Mouse (Mus musculus) frontal cortex, adult (tissue): ENCODE results near the gene Trim24.

Experiments
- ATAC-seq: cut with Nextera tagmentation; 2 replicates; pipeline ENCODE4 v1.9.2; 2017; ENCODE audit warnings: mild to moderate bottlenecking, moderate library complexity, mixed read lengths; ENCODE audit not compliant: low TSS enrichment

The Trim24 gene

GRCm38 (mm10) chr6:37863961-37864730 lies 6.5 kb upstream of the Trim24 start:
- no peak for ATAC-seq

- peak; percentile 50 for ATAC-seq
These were observed 683 bp downstream of the Trim24 start for GRCm38 (mm10) chr6:37871137-37871851.

- no peak for ATAC-seq
These were observed 2.2 kb downstream of the Trim24 start for GRCm38 (mm10) chr6:37872861-37873260.

GRCm38 (mm10) chr6:37873731-37874130 lies 3.1 kb downstream of the Trim24 start:
- no peak for ATAC-seq

GRCm38 (mm10) chr6:37878206-37878605 lies 7.6 kb downstream of the Trim24 start:
- no peak for ATAC-seq

- no peak for ATAC-seq
These were observed 10.0 kb downstream of the Trim24 start for GRCm38 (mm10) chr6:37880586-37880985.

- no peak for ATAC-seq
These were observed 23.0 kb downstream of the Trim24 start for GRCm38 (mm10) chr6:37893586-37893985.

- peak; percentile 59 for ATAC-seq
These were observed 25.2 kb downstream of the Trim24 start for GRCm38 (mm10) chr6:37895646-37896435.

- no peak for ATAC-seq
These were observed 29.6 kb downstream of the Trim24 start for GRCm38 (mm10) chr6:37900221-37900620.

- ATAC-seq, result no peak
These were observed 31.2 kb downstream of the Trim24 start for GRCm38 (mm10) chr6:37901791-37902190.

GRCm38 (mm10) chr6:37903810-37904209 lies 33.2 kb downstream of the Trim24 start:
- ATAC-seq, result no peak

- ATAC-seq, result no peak
These were observed 42.9 kb downstream of the Trim24 start for GRCm38 (mm10) chr6:37913525-37913924.

- ATAC-seq, result no peak
These were observed 54.5 kb downstream of the Trim24 start for GRCm38 (mm10) chr6:37925104-37925503.

GRCm38 (mm10) chr6:37926751-37927150 lies 56.1 kb downstream of the Trim24 start:
- ATAC-seq, result no peak

- no peak for ATAC-seq
These were observed 65.9 kb downstream of the Trim24 start for GRCm38 (mm10) chr6:37936498-37936897.

- no peak for ATAC-seq
These were observed 80.7 kb downstream of the Trim24 start for GRCm38 (mm10) chr6:37951306-37951705.

- ATAC-seq, result no peak
These were observed 96.8 kb downstream of the Trim24 start for GRCm38 (mm10) chr6:37967386-37967785.

GRCm38 (mm10) chr6:38007459-38007858 lies 136.8 kb downstream of the Trim24 start:
- peak; percentile 97 for ATAC-seq

- no peak for ATAC-seq
These were observed 142.2 kb downstream of the Trim24 start for GRCm38 (mm10) chr6:38012829-38013228.
